Mouse (Mus musculus) intestine, embryonic 15.5 days (tissue): ENCODE data around the gene Rims4. TPM values are rescaled to one million over a fixed set of nuclear protein-coding genes. Genes with fewer than 3 reads are reported as not detected.

Experiments
- ATAC-seq: fragments of 200-750 bp; cut with Nextera tagmentation; 2 replicates; pipeline ENCODE4 v1.8.0; 2017; ENCODE audit warnings: moderate TSS enrichment, moderate library complexity
- H3K27ac ChIP-seq: fragments of 300-500 bp; sonication (generic); 2 replicates; pipeline ENCODE4 v1.5.1; 2015; ENCODE audit warnings: mild to moderate bottlenecking, inconsistent platforms
- H3K27me3 ChIP-seq: fragments of 300-500 bp; sonication (generic); replicated peaks from 2 replicates; pipeline ENCODE4 v1.6.1; 2015; ENCODE audit warnings: inconsistent platforms
- H3K36me3 ChIP-seq: fragments of 300-500 bp; sonication (generic); 2 replicates; pipeline ENCODE4 v1.6.1; 2015; ENCODE audit warnings: inconsistent platforms
- H3K4me1 ChIP-seq: fragments of 300-500 bp; sonication (generic); replicated peaks from 2 replicates; pipeline ENCODE4 v1.6.1; 2015; ENCODE audit warnings: inconsistent platforms
- H3K4me2 ChIP-seq: fragments of 300-500 bp; sonication (generic); replicated peaks from 2 replicates; pipeline ENCODE4 v1.6.1; 2015; ENCODE audit warnings: mild to moderate bottlenecking, inconsistent platforms
- H3K4me3 ChIP-seq: fragments of 300-500 bp; sonication (generic); replicated peaks from 2 replicates; pipeline ENCODE4 v1.5.1; 2015; ENCODE audit warnings: inconsistent platforms
- H3K9ac ChIP-seq: fragments of 300-500 bp; sonication (generic); 2 replicates; pipeline ENCODE4 v1.6.1; 2015; ENCODE audit warnings: inconsistent platforms
- H3K9me3 ChIP-seq: fragments of 300-500 bp; sonication (generic); 2 replicates; pipeline ENCODE4 v1.6.1; 2016; ENCODE audit warnings: inconsistent platforms
- WGBS: fragments of 180-500 bp; shearing (Covaris S2); methylation state at CpG from one replicate; pipeline ENCODE4 v1.1.7; 2015; 5-methylcytosine and 5-hydroxymethylcytosine counted together
- polyA plus RNA-seq: library from polyadenylated mRNA; unstranded; fragments of >200 nt; fragmentation: Nextera tagmentation; extraction: Ambion mirVana; gene quantifications from 2 replicates; pipeline ENCODE4 v1.2.1, GENCODE M21; 2015

Gene Rims4
- polyA plus RNA-seq, 1 experiment from 2014 or later, result 0.90 TPM

DNA sequence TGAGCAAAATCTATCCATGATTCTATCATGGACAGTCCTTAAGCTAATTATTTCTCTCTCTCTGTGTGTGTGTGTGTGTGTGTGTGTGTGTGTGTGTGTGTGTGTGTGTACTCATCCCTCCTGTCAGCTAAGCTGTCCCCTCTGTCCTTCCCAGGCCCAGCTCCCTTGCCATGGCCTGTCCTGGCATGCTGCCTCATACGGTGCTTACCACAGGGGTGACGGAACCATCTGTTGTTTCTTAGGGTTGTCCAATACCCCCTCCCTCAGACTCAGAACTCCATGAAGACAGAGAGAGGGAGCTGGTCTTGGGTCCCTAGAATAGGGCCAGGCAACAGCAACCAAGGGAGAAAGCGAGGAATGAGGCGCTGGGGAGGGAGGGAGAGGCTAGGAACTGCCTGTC, 14.2 kb downstream of the Rims4 start:
- Histone ChIP-seq H3K9me3 (no peaks in the 10 kb centered on the region), H3K9ac (no peak overlapping the region), H3K27ac (no peak overlapping the region), H3K4me2 (no peak overlapping the region), H3K36me3 (no peaks in the 10 kb centered on the region), H3K27me3 (no peaks in the 10 kb centered on the region), H3K4me3 (no peak overlapping the region), H3K4me1 (no peaks in the 10 kb centered on the region; the same call in 1 of the 2 replicates)
- ATAC-seq, result no peak
- 88% methylated on average over 4 of the region's 4 CpGs for WGBS

GRCm38 (mm10) chr2:163903461-163903860, 15.0 kb downstream of the Rims4 start:
- Histone ChIP-seq H3K27me3 (no peaks in the 10 kb centered on the region), H3K4me3 (no peak overlapping the region), H3K36me3 (no peaks in the 10 kb centered on the region), H3K4me1 (no peaks in the 10 kb centered on the region; the same call in 1 of the 2 replicates), H3K9me3 (no peaks in the 10 kb centered on the region), H3K27ac (no peak overlapping the region), H3K9ac (no peak overlapping the region), H3K4me2 (no peak overlapping the region)
- no peak for ATAC-seq
- 66% methylated on average over 11 of the region's 11 CpGs for whole genome bisulfite sequencing

- Histone ChIP-seq H3K27me3 (no peaks in the 10 kb centered on the region), H3K9me3 (no peaks in the 10 kb centered on the region), H3K4me1 (no peaks in the 10 kb centered on the region; the same call in 1 of the 2 replicates), H3K4me2 (no peak overlapping the region), H3K4me3 (no peak overlapping the region), H3K36me3 (no peaks in the 10 kb centered on the region), H3K27ac (no peak overlapping the region), H3K9ac (no peak overlapping the region)
- WGBS, result 64% methylated on average over 4 of the region's 4 CpGs
- ATAC-seq, result peak; percentile 55; the same call in 1 of the 2 replicates
Observed at GRCm38 (mm10) chr2:163902448-163902847, 16.0 kb downstream of the Rims4 start.

DNA sequence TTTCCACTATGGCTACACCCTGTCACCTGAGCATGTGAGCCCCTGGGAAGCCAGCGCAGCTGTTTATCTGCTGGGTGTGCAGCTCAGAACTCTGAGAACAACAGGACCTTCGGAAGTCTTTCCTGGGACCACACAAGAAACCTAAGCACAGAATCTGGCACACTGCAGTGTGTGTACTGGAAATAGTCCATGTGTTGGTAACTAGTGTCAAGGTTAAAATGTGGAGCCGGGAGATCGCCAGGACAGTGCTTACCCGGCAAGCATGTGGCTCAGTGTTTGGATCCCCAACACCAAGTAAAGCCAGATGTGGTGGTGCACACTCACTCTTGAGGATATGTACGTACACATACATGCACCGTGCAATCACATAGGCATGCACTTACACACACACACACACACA, 17.4 kb downstream of the Rims4 start:
- no peaks in the 10 kb centered on the region for H3K9me3 ChIP-seq
- no peaks in the 10 kb centered on the region; the same call in 1 of the 2 replicates for H3K4me1 ChIP-seq
- H3K4me3 ChIP-seq, result no peak overlapping the region
- ATAC-seq, result no peak
- WGBS, result 81% methylated on average over 7 of the region's 7 CpGs
- no peak overlapping the region for H3K9ac ChIP-seq
- H3K27me3 ChIP-seq, result no peaks in the 10 kb centered on the region
- no peaks in the 10 kb centered on the region for H3K36me3 ChIP-seq
- H3K27ac ChIP-seq, result no peak overlapping the region
- no peak overlapping the region for H3K4me2 ChIP-seq

DNA sequence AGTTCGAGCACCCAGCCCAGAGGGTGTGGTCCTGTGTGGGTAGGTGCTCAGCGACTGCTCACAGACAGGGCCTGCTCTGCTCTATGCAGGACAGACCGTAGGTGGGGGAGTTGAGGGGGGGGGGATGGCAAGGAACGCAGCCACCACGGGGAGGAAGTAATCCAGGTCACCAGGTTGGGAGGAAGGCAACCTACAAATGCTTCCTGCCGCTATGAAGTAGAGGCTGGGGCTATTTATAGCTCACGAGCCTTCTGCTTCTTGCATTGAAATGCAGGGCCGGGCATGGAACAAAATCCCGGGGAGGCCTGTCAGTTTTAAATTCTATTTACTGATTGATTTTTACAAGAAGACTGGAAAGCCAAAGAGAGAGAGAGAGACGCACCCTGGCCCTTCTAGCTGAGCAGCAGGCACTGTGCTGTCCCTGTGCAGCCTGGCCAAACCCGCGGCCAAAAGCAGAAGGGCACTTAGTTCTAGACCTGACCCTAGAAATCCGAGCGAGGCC, 18.5 kb downstream of the Rims4 start:
- no peaks in the 10 kb centered on the region for H3K9me3 ChIP-seq
- H3K9ac ChIP-seq, result no peak overlapping the region
- H3K4me2 ChIP-seq, result no peak overlapping the region
- WGBS, result 37% methylated on average over 14 of the region's 14 CpGs
- H3K27ac ChIP-seq, result no peak overlapping the region
- no peak; the same call in 1 of the 2 replicates for ATAC-seq
- no peaks in the 10 kb centered on the region for H3K27me3 ChIP-seq
- H3K36me3 ChIP-seq, result no peaks in the 10 kb centered on the region
- no peak overlapping the region for H3K4me3 ChIP-seq
- H3K4me1 ChIP-seq, result no peaks in the 10 kb centered on the region; the same call in 1 of the 2 replicates

GRCm38 (mm10) chr2:163897988-163898535, 20.4 kb downstream of the Rims4 start:
- Histone ChIP-seq H3K9ac (no peak overlapping the region), H3K9me3 (no peaks in the 10 kb centered on the region)
- WGBS, result 75% methylated on average over 7 of the region's 7 CpGs

DNA sequence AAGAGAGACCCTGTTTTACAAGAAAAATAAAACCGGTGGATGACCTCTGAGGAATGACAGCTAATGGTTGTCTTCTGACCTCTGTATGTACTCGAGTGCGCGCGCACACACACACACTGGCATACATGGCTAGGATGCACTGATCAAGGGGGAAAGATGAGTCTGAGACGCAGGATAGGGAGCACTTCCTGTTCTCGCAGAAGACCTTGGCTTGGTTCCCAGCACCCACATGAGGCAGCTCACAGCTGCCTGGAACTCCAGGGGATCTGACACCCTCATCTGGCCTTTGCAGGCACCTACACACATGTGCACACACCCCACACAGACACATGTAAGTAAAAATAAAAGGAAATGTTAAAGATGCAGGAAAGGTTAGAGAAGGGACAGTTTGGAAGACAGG, 21.5 kb downstream of the Rims4 start:
- Histone ChIP-seq H3K9me3 (no peaks in the 10 kb centered on the region), H3K9ac (no peak overlapping the region), H3K4me2 (no peak overlapping the region), H3K4me1 (no peaks in the 10 kb centered on the region; the same call in 1 of the 2 replicates), H3K36me3 (no peaks in the 10 kb centered on the region), H3K27me3 (no peaks in the 10 kb centered on the region), H3K27ac (no peak overlapping the region), H3K4me3 (no peak overlapping the region)
- no peak for ATAC-seq
- WGBS, result 90% methylated on average over 7 of the region's 7 CpGs

More at GRCm38 (mm10) chr2:163897988-163898535, 20.4 kb downstream of the Rims4 start:
- no peak overlapping the region for H3K4me2 ChIP-seq
- no peaks in the 10 kb centered on the region for H3K27me3 ChIP-seq
- ATAC-seq, result no peak
- H3K4me1 ChIP-seq, result no peaks in the 10 kb centered on the region; the same call in 1 of the 2 replicates
- no peaks in the 10 kb centered on the region for H3K36me3 ChIP-seq
- H3K4me3 ChIP-seq, result no peak overlapping the region
- no peak overlapping the region for H3K27ac ChIP-seq

- Histone ChIP-seq H3K4me3 (no peak overlapping the region), H3K4me1 (no peaks in the 10 kb centered on the region; the same call in 1 of the 2 replicates), H3K27ac (no peak overlapping the region), H3K4me2 (no peak overlapping the region), H3K9me3 (no peaks in the 10 kb centered on the region), H3K36me3 (no peaks in the 10 kb centered on the region), H3K9ac (no peak overlapping the region), H3K27me3 (no peaks in the 10 kb centered on the region; the same call in 1 of the 2 replicates)
- ATAC-seq, result no peak
- WGBS, result 60% methylated on average over 2 of the region's 2 CpGs
Observed at GRCm38 (mm10) chr2:163895156-163895555, 23.3 kb downstream of the Rims4 start.

GRCm38 (mm10) chr2:163893446-163894370, 24.8 kb downstream of the Rims4 start:
- Histone ChIP-seq H3K4me1 (no peaks in the 10 kb centered on the region), H3K9ac (no peak overlapping the region), H3K36me3 (no peaks in the 10 kb centered on the region), H3K9me3 (no peaks in the 10 kb centered on the region), H3K27ac (no peak overlapping the region), H3K27me3 (no peaks in the 10 kb centered on the region; the same call in 1 of the 2 replicates), H3K4me2 (no peak overlapping the region), H3K4me3 (no peak overlapping the region)
- WGBS, result 62% methylated on average over 7 of the region's 7 CpGs
- ATAC-seq, result no peak

- no peaks in the 10 kb centered on the region for H3K9me3 ChIP-seq
- WGBS, result 86% methylated on average over 11 of the region's 11 CpGs
- ATAC-seq, result no peak
- H3K27ac ChIP-seq, result no peak overlapping the region
- H3K4me1 ChIP-seq, result no peaks in the 10 kb centered on the region
- no peak overlapping the region for H3K4me3 ChIP-seq
- H3K27me3 ChIP-seq, result no peaks in the 10 kb centered on the region; the same call in 1 of the 2 replicates
- H3K4me2 ChIP-seq, result no peak overlapping the region
- no peak overlapping the region for H3K9ac ChIP-seq
- H3K36me3 ChIP-seq, result no peaks in the 10 kb centered on the region
Observed at GRCm38 (mm10) chr2:163891271-163891670, 27.2 kb downstream of the Rims4 start.

- Histone ChIP-seq H3K9me3 (no peaks in the 10 kb centered on the region), H3K27me3 (no peaks in the 10 kb centered on the region; the same call in 1 of the 2 replicates), H3K4me3 (no peak overlapping the region), H3K9ac (no peak overlapping the region), H3K27ac (no peak overlapping the region), H3K4me1 (no peaks in the 10 kb centered on the region), H3K4me2 (no peak overlapping the region), H3K36me3 (no peaks in the 10 kb centered on the region)
- 69% methylated on average over 11 of the region's 11 CpGs for WGBS
- ATAC-seq, result no peak
Observed at GRCm38 (mm10) chr2:163890586-163890985, 27.9 kb downstream of the Rims4 start.

DNA sequence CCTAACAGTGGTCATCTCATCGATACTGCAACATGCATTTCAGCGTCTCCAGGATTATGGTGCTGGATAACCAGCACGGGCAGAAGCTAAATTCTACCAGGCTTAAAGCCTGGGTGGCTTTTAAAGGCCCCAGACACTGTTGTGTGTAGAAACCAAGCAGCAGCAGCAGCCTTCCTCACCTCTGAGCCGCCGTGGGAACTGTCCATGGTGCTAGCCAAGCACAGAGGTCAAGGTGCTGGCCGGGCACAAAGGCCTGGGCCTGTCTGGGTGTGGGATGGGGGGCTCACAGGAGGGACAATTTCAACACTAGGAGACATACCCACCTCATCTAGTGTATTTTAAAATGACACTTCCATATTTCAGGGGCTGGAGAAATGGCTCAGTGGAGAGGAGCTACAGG, 29.1 kb downstream of the Rims4 start:
- H3K4me2 ChIP-seq, result no peak overlapping the region
- H3K4me1 ChIP-seq, result no peaks in the 10 kb centered on the region
- no peaks in the 10 kb centered on the region for H3K9me3 ChIP-seq
- 28% methylated on average over 6 of the region's 6 CpGs for WGBS
- H3K27me3 ChIP-seq, result no peaks in the 10 kb centered on the region; the same call in 1 of the 2 replicates
- no peak overlapping the region for H3K9ac ChIP-seq
- no peak overlapping the region for H3K4me3 ChIP-seq
- no peak overlapping the region for H3K27ac ChIP-seq
- H3K36me3 ChIP-seq, result no peaks in the 10 kb centered on the region
- no peak for ATAC-seq
